Mouse (Mus musculus): ENCODE measurements around the gene Lrrd1. TPM values are rescaled to one million over a fixed set of nuclear protein-coding genes. Genes with fewer than 3 reads are reported as not detected.
A peak's percentile ranks its signal among the peaks of the same experiment; 100 is the strongest.
"Not testable (repeated sequence)": the region's sequence is repeated elsewhere in the genome, so short reads cannot be mapped to it uniquely, and the experiment has no call there.

Gene Lrrd1
- polyA plus RNA-seq, 1 experiment, result 0.20 TPM

GRCm38 (mm10) chr5:3889201-3889600 is 44.2 kb downstream of the Lrrd1 start:
- no peak overlapping the region for H3K27ac ChIP-seq (ENCODE audit: insufficient read depth, low read depth, low read length)
- TF ChIP-seq POLR2A (IDR thresholded peaks at IDR 0.05; ENCODE audit: low read depth, low read length) (no peak), CTCF (conservative IDR thresholded peaks at IDR 0.05; ENCODE audit: insufficient read depth, insufficient read length, low read depth, low read length) (no peak)
- no peaks in the 10 kb centered on the region for H3K27me3 ChIP-seq (replicated peaks; ENCODE audit: control insufficient read depth, insufficient read depth, low read length)
- H3K4me1 ChIP-seq (ENCODE audit: control insufficient read depth, insufficient read depth, low read length), result no peaks in the 10 kb centered on the region
- DNase-seq, result no peak
- no peak overlapping the region for H3K4me3 ChIP-seq (ENCODE audit: insufficient read depth, low read depth, low read length)
- H3K36me3 ChIP-seq (ENCODE audit: control insufficient read depth, insufficient read depth, low read length), result no peaks in the 10 kb centered on the region

DNA sequence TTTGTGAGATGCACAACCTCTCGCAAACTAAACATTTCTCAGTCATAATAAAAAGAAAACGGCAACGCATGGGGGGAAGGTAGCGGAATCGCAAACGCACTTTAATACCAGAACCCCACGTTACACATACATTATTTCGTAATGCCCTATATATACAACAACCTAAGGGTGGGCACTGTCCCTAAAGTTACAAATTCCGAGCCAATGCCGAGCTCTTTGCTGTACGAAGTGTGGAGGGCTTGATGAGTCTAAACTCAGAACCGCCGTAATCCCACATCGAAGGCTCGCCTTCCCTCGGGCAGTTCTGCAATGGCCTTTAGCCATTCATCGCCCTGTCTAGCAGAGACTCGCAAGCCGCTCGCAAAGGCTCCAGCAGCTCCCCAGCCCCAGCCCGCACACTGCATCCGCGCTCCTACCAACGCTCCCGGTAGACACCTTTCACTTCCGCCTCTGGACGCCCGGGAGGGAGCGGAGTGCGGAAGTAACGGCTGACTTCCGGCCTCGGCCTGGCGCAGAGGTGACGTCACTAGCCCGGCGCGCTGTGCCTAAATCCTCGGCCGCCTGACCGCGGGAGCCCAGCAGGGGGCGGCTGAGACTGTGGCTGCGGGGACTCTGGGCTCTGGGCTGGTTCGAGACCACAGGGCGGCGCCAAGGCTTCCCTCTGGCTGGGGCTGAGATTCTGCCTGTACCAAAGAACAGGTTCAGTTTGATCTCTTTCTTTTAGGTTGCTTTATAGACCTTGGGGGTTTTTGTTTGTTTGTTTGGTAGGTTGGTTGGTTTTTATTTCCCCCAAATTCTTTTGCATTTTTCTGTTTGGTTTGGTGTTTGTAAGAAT is 48.7 kb downstream of the Lrrd1 start, which contains the start of gene Mterf1a:
Gene Mterf1a, minus strand, starts transcription at position 475 of the 835 bp plus-strand sequence.
- WGBS, result 4% methylated on average over 8 of the region's 47 CpGs
- H3K36me3 ChIP-seq (ENCODE audit: control insufficient read depth, insufficient read depth, low read length); H3K27me3 ChIP-seq (replicated peaks; ENCODE audit: control insufficient read depth, insufficient read depth, low read length); H3K4me1 ChIP-seq (ENCODE audit: control insufficient read depth, insufficient read depth, low read length); H3K27ac ChIP-seq (ENCODE audit: insufficient read depth, low read depth, low read length): not testable (repeated sequence)
- DNase-seq, result peak; percentile 33
- H3K4me3 ChIP-seq (ENCODE audit: insufficient read depth, low read depth, low read length), result peak within 1 kb of the TSS; percentile 31; the same call in 1 of the 2 replicates

- 91% methylated on average over 4 of the region's 4 CpGs for WGBS
- not testable (repeated sequence) for H3K36me3 ChIP-seq (ENCODE audit: control insufficient read depth, insufficient read depth, low read length); H3K27me3 ChIP-seq (replicated peaks; ENCODE audit: control insufficient read depth, insufficient read depth, low read length); H3K27ac ChIP-seq (ENCODE audit: insufficient read depth, low read depth, low read length); H3K4me1 ChIP-seq (ENCODE audit: control insufficient read depth, insufficient read depth, low read length); H3K4me3 ChIP-seq (ENCODE audit: insufficient read depth, low read depth, low read length); DNase-seq
These were observed 49.3 kb downstream of the Lrrd1 start for GRCm38 (mm10) chr5:3894294-3894619.

DNA sequence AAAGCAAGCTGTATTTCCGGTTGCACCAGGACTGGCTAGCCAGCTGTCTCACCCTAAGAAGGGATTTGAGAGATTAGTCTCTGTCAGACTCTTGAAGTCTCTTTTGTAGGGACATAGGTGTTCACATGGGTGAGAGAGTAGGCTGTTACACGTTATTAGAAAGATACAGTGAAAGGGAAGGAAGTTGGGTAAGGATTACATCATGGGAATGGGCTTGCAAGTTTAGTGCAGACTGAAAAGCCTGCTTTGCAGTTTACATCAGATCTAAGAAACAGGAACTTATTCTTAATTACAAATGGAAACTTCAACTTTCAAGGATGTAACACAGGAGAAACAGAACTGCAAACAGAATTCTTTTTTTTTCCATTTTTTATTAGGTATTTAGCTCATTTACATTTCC is 60.5 kb downstream of the Lrrd1 start:
- Histone ChIP-seq H3K36me3 (ENCODE audit: control insufficient read depth, insufficient read depth, low read length) (no peaks in the 10 kb centered on the region), H3K4me3 (ENCODE audit: insufficient read depth, low read depth, low read length) (no peak overlapping the region), H3K4me1 (ENCODE audit: control insufficient read depth, insufficient read depth, low read length) (no peaks in the 10 kb centered on the region), H3K27ac (ENCODE audit: insufficient read depth, low read depth, low read length) (no peak overlapping the region), H3K27me3 (replicated peaks; ENCODE audit: control insufficient read depth, insufficient read depth, low read length) (no peaks in the 10 kb centered on the region)
- 69% methylated on average over 2 of the region's 2 CpGs for WGBS
- DNase-seq, result no peak
- TF ChIP-seq POLR2A (IDR thresholded peaks at IDR 0.05; ENCODE audit: low read depth, low read length) (no peak), CTCF (conservative IDR thresholded peaks at IDR 0.05; ENCODE audit: insufficient read depth, insufficient read length, low read depth, low read length) (no peak)

Other genes starting within 250 kb of the Lrrd1 start
- gene Pex1, start 249.1 kb upstream of the Lrrd1 start, polyA plus RNA-seq (2012; rRNA removed), result 10.8 and 11.1 TPM in 2 replicates
- 4.3 TPM in 2 replicates for gene Rbm48, start 248.6 kb upstream of the Lrrd1 start, polyA plus RNA-seq (2012; rRNA removed)
- gene Tmbim7, start 194.0 kb upstream of the Lrrd1 start, polyA plus RNA-seq (2012; rRNA removed), result not detected in 2 replicates
- gene Gatad1, start 188.0 kb upstream of the Lrrd1 start, polyA plus RNA-seq (2012; rRNA removed), result 76.9 and 93.0 TPM in 2 replicates
- 21.9 and 22.3 TPM in 2 replicates for gene Ankib1, start 42.2 kb upstream of the Lrrd1 start, polyA plus RNA-seq (2012; rRNA removed)
- gene Krit1, start 42.0 kb upstream of the Lrrd1 start, polyA plus RNA-seq (2012; rRNA removed), result 6.9 and 8.3 TPM in 2 replicates
- gene Mterf1a, start 48.8 kb downstream of the Lrrd1 start, polyA plus RNA-seq (2012; rRNA removed), result 1.0 and 1.1 TPM in 2 replicates
- 5.7 and 6.3 TPM in 2 replicates for gene Akap9, start 82.9 kb downstream of the Lrrd1 start, polyA plus RNA-seq (2012; rRNA removed)